Mouse (Mus musculus) brown adipose tissue, adult 24 weeks (tissue): Measurements from ENCODE around the gene Leng1. TPM values are rescaled to one million over a fixed set of nuclear protein-coding genes. Genes with fewer than 3 reads are reported as not detected.
"Not testable (repeated sequence)": the region's sequence is repeated elsewhere in the genome, so short reads cannot be mapped to it uniquely, and the experiment has no call there.

Source experiments
- H3K27ac ChIP-seq: fragments of 200-500 bp; replicated peaks from 2 replicates; pipeline ENCODE4 v1.5.1; 2012; ENCODE audit warnings: low read depth, mild to moderate bottlenecking, low read length
- H3K4me1 ChIP-seq: fragments of 200-500 bp; 2 replicates; pipeline ENCODE4 v1.6.1; 2012; ENCODE audit warnings: low read length, mixed read lengths; ENCODE audit not compliant: control insufficient read depth, insufficient read depth, insufficient read length
- H3K4me3 ChIP-seq: fragments of 200-500 bp; 2 replicates; pipeline ENCODE4 v1.5.1; 2012; ENCODE audit warnings: low read depth, mild to moderate bottlenecking, low read length, moderate library complexity; ENCODE audit not compliant: insufficient read depth
- polyA plus RNA-seq: library from polyadenylated mRNA; stranded (reverse); fragments of >200 nt; gene quantifications from 2 replicates; pipeline ENCODE4 v1.2.4, GENCODE M21; 2012; ENCODE audit not compliant: missing spikeins, insufficient read depth, insufficient read length

Gene Leng1
- polyA plus RNA-seq, 1 experiment = 19.4 TPM

GRCm38 (mm10) chr7:3698471-3698870 lies 32.8 kb upstream of the Leng1 start:
- H3K27ac ChIP-seq = no peak overlapping the region
- no peak overlapping the region for H3K4me3 ChIP-seq
- no peaks in the 10 kb centered on the region for H3K4me1 ChIP-seq

- H3K4me3 ChIP-seq = peak overlapping the region; percentile 72
- not testable (repeated sequence) for H3K27ac ChIP-seq, H3K4me1 ChIP-seq
Measured at GRCm38 (mm10) chr7:3694949-3695305, 29.3 kb upstream of the Leng1 start.

GRCm38 (mm10) chr7:3694076-3694948 lies 28.7 kb upstream of the Leng1 start:
- no peaks in the 10 kb centered on the region for H3K4me1 ChIP-seq
- peak overlapping the region; percentile 72 for H3K4me3 ChIP-seq
- H3K27ac ChIP-seq = peak overlapping the region; percentile 92

GRCm38 (mm10) chr7:3693809-3694075 lies 28.1 kb upstream of the Leng1 start:
- Histone ChIP-seq H3K27ac (peak overlapping the region; percentile 92), H3K4me3 (peak overlapping the region; percentile 72), H3K4me1 (no peaks in the 10 kb centered on the region)

DNA sequence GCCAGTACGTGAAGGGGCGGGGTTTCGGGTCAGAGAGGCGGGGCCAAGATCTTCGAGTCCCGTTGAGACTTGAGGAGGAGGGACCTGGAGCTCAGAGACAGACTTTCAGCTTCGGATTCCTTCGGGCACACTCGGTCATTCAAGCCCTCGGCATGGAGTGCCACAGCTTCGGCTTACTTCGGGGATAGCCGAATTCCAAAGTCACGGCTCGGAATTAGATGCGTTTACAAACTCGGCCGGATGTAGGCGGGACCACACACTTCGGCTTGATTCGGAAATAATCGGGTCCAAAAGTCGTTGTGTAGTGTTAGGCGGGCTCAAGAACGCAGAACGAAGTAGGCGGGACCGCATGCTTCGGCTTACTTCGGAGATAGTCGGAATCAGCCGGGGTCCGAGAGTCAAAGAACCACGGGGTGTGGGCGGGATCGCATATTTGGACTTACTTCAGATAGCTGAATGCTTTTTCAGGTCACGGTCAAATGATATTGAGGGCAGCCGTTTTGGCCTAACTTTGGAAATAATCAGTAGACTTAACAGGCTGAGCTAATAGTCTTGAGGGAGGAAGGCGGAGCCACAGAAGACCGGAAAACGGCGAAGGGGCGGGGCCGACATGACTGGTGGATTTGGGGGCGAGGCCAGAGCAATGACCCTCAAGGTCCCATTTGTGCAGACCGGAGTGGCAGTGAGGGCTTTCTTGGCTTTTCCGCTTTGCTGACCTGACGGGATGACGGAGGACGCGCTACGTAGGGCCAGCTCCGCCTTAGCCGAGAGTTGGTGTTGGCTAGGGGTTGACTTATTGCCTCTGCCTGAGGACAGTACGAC lies 27.6 kb upstream of the Leng1 start, which contains the start of gene Mboat7:
Mboat7 (minus strand) TSS at position 537 of the 822 bp plus-strand sequence.
- Histone ChIP-seq H3K27ac (peak within 1 kb of the TSS; percentile 92), H3K4me3 (peak within 1 kb of the TSS; percentile 72), H3K4me1 (no peaks in the 10 kb centered on the region)

- H3K27ac ChIP-seq = peak within 1 kb of the TSS; percentile 92
- H3K4me1 ChIP-seq = no peaks in the 10 kb centered on the region
- H3K4me3 ChIP-seq = peak within 1 kb of the TSS; percentile 72
Measured at GRCm38 (mm10) chr7:3692382-3692986, 26.8 kb upstream of the Leng1 start, which contains the start of gene Tsen34. TSS of gene Tsen34 (plus strand) at chr7:3692863.

DNA sequence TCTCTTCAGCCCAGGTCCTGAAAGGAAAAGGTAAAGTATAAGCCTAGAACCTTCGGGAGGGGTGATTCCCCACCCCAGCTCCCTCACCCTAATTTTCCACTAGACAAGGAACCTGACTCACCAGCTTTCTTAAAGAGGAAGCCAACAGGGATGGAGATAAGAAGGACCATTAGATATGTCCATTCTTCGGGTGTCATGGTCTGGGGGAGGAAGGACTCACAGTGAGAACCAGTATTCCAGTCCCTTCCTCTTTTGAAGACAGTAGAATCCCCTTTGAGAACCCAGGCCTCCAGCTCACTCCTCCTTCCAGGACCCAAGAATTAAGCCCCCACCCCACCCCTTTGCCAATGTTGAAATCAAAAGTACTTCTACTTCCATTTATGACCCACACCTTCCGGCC lies 26.3 kb upstream of the Leng1 start:
- Histone ChIP-seq H3K4me3 (peak overlapping the region; percentile 72), H3K27ac (no peak overlapping the region), H3K4me1 (no peaks in the 10 kb centered on the region)

GRCm38 (mm10) chr7:3685400-3686187 lies 20.0 kb upstream of the Leng1 start:
- Histone ChIP-seq H3K4me3 (no peak overlapping the region), H3K4me1 (no peaks in the 10 kb centered on the region), H3K27ac (no peak overlapping the region)

GRCm38 (mm10) chr7:3684698-3685097 lies 19.1 kb upstream of the Leng1 start:
- no peak overlapping the region for H3K4me3 ChIP-seq
- H3K4me1 ChIP-seq = no peaks in the 10 kb centered on the region
- no peak overlapping the region for H3K27ac ChIP-seq

GRCm38 (mm10) chr7:3683908-3684550 lies 18.4 kb upstream of the Leng1 start:
- H3K4me3 ChIP-seq = no peak overlapping the region
- H3K4me1 ChIP-seq = no peaks in the 10 kb centered on the region
- no peak overlapping the region for H3K27ac ChIP-seq

GRCm38 (mm10) chr7:3677342-3677741 lies 11.7 kb upstream of the Leng1 start, which contains the start of gene Tmc4:
TSS of gene Tmc4 (minus strand) at chr7:3677553.
- H3K27ac ChIP-seq = no peak within 1 kb of the TSS

GRCm38 (mm10) chr7:3676371-3676770 lies 10.7 kb upstream of the Leng1 start:
- Histone ChIP-seq H3K4me1 (no peaks in the 10 kb centered on the region), H3K4me3 (no peak overlapping the region), H3K27ac (no peak overlapping the region)

More at GRCm38 (mm10) chr7:3677342-3677741, 11.7 kb upstream of the Leng1 start, which contains the start of gene Tmc4:
- Histone ChIP-seq H3K4me1 (no peaks in the 10 kb centered on the region), H3K4me3 (no peak within 1 kb of the TSS)

DNA sequence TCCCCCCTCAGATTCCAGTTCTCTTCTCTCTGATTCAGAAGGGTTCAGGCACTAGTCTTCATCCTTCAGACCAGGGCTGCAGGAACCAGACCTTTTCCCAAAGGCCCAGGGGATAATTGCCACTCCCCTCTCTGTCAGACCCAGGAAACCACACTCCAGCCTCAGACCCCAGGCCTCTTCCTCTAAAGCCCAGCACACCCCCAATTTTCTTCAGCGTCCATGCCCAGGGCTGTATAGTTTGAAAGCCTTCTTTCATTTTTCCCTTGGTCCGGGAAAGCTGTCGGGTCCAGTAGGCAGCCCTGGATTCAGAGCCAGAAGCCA lies 9.5 kb upstream of the Leng1 start:
- Histone ChIP-seq H3K27ac (no peak overlapping the region), H3K4me3 (no peak overlapping the region), H3K4me1 (no peaks in the 10 kb centered on the region)

DNA sequence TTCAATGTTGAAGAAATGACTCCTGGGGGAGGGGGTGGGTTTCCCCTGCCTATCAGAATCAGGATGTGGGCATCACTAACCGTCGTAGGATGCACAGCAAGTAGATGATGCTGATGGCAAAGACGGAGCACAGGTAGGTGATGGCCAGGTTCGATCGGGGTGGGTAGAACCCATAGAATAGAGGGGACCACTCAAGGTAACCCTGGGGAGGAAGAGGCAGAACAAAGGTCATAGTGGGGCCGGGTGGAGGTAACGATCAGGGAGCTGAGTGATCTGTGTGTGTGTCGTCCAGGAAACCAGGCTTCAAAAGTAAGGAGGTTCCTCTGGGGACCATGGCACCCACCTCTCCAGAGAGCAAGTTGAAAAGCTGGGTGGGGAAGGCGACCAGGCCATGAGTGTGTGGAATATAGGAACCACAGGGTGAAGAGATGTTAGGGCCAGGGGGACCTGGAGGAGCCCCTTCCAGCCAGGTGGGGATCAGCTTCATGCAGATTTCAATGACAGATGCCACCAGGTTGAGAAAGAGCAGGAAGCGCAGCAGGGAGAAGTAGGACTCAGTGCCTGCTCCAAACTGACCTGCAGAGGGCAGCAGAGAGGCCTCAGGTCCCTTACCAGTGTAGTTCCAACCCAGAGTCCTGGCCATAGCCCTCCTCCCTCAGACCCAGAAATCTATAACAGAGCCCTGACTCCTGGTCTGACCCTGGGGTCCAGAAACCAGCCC lies 9.0 kb upstream of the Leng1 start:
- no peak overlapping the region for H3K4me3 ChIP-seq
- no peaks in the 10 kb centered on the region for H3K4me1 ChIP-seq
- no peak overlapping the region for H3K27ac ChIP-seq
